Mouse (Mus musculus) gastrocnemius, adult 2 months (tissue): ENCODE results near the gene Arcn1. TPM values are rescaled to one million over a fixed set of nuclear protein-coding genes. Genes with fewer than 3 reads are reported as not detected.

ENCODE experiments used
- DNase-seq: peaks from one replicate; pipeline ENCODE4 v3.0.0; 2022
- H3K27ac ChIP-seq: fragments of 200-600 bp; 2 replicates; pipeline ENCODE4 v1.8.1; 2022; ENCODE audit warnings: mild to moderate bottlenecking
- H3K4me3 ChIP-seq: fragments of 200-600 bp; 2 replicates; pipeline ENCODE4 v1.8.1; 2022; ENCODE audit warnings: mild to moderate bottlenecking, moderate library complexity
- CTCF ChIP-seq: fragments of 200-600 bp; IDR thresholded peaks from 2 replicates; pipeline ENCODE4 v1.8.1; 2022; ENCODE audit warnings: antibody characterized with exemption, mild to moderate bottlenecking, moderate library complexity
- intact Hi-C: fragments of 180-260 bp; cut with DNase I; formaldehyde crosslinking; loops from one replicate; pipeline ENCODE4 v1.15.1; 2025
- total RNA-seq, 2 experiments: library from RNA; stranded (reverse); gene quantifications; 2 replicates each; pipeline ENCODE4 v1.2.3; 2021

The Arcn1 gene
- total RNA-seq, 2 experiments from 2014 or later: 83.0 to 85.3 TPM

- intact Hi-C loops: no loop called here
- TF ChIP-seq CTCF: no peak
- no peak for DNase-seq
- no peak overlapping the region for H3K4me3 ChIP-seq
- peak overlapping the region; percentile 87 for H3K27ac ChIP-seq
Observed at GRCm38 (mm10) chr9:44722575-44722974, 45.1 kb downstream of the Arcn1 start.

GRCm38 (mm10) chr9:44721877-44722186 lies 45.8 kb downstream of the Arcn1 start:
- no peak for TF ChIP-seq CTCF
- intact Hi-C loops: no loop called here
- Histone ChIP-seq H3K27ac (peak overlapping the region; percentile 87), H3K4me3 (peak overlapping the region; percentile 76)
- DNase-seq: no peak

GRCm38 (mm10) chr9:44721154-44721876 lies 46.3 kb downstream of the Arcn1 start:
- intact Hi-C loops: no loop called here
- H3K4me3 ChIP-seq: peak overlapping the region; percentile 76
- H3K27ac ChIP-seq: peak overlapping the region; percentile 87
- peak; percentile 56 for TF ChIP-seq CTCF
- DNase-seq: peak; percentile 95

GRCm38 (mm10) chr9:44720358-44721153 lies 47.1 kb downstream of the Arcn1 start:
- intact Hi-C loops: no loop called here
- Histone ChIP-seq H3K27ac (peak overlapping the region; percentile 87), H3K4me3 (peak overlapping the region; percentile 76)
- DNase-seq: peak; percentile 70
- no peak for TF ChIP-seq CTCF

GRCm38 (mm10) chr9:44719632-44720357 lies 47.9 kb downstream of the Arcn1 start:
- H3K4me3 ChIP-seq: peak overlapping the region; percentile 76
- no peak for TF ChIP-seq CTCF
- H3K27ac ChIP-seq: peak overlapping the region; percentile 87
- DNase-seq: no peak
- intact Hi-C loops: no loop called here

GRCm38 (mm10) chr9:44718937-44719631 lies 48.6 kb downstream of the Arcn1 start:
- peak; percentile 35 for DNase-seq
- H3K4me3 ChIP-seq: no peak overlapping the region
- TF ChIP-seq CTCF: no peak
- peak overlapping the region; percentile 87 for H3K27ac ChIP-seq
- intact Hi-C loops: no loop called here

GRCm38 (mm10) chr9:44717822-44718242 lies 49.8 kb downstream of the Arcn1 start:
- 0 out of 2 replicates have a peak overlapping the region, but pooled peaks have one; percentile 17 for H3K27ac ChIP-seq
- intact Hi-C loops: no loop called here
- DNase-seq: peak; percentile 44
- no peak for TF ChIP-seq CTCF
- no peak overlapping the region for H3K4me3 ChIP-seq

GRCm38 (mm10) chr9:44716997-44717821 lies 50.4 kb downstream of the Arcn1 start:
- H3K4me3 ChIP-seq: no peak overlapping the region
- intact Hi-C loops: no loop called here
- 0 out of 2 replicates have a peak overlapping the region, but pooled peaks have one; percentile 17 for H3K27ac ChIP-seq
- no peak for DNase-seq
- TF ChIP-seq CTCF: no peak

- TF ChIP-seq CTCF: no peak
- DNase-seq: no peak
- intact Hi-C loops: no loop called here
- Histone ChIP-seq H3K4me3 (no peak overlapping the region), H3K27ac (no peak overlapping the region)
Observed at GRCm38 (mm10) chr9:44715705-44716362, 51.8 kb downstream of the Arcn1 start.

GRCm38 (mm10) chr9:44715109-44715508 lies 52.5 kb downstream of the Arcn1 start:
- no peak for TF ChIP-seq CTCF
- intact Hi-C loops: no loop called here
- Histone ChIP-seq H3K4me3 (no peak overlapping the region), H3K27ac (no peak overlapping the region)
- DNase-seq: peak; percentile 45

- no peak for TF ChIP-seq CTCF
- intact Hi-C loops: no loop called here
- DNase-seq: no peak
- Histone ChIP-seq H3K4me3 (no peak overlapping the region), H3K27ac (no peak overlapping the region)
Observed at GRCm38 (mm10) chr9:44713574-44713973, 54.1 kb downstream of the Arcn1 start.
